Mouse (Mus musculus): Measurements from ENCODE around the gene Rab11fip4. TPM values are rescaled to one million over a fixed set of nuclear protein-coding genes. Genes with fewer than 3 reads are reported as not detected.

Gene Rab11fip4
- polyA plus RNA-seq, 1 experiment = 0.25 TPM

DNA sequence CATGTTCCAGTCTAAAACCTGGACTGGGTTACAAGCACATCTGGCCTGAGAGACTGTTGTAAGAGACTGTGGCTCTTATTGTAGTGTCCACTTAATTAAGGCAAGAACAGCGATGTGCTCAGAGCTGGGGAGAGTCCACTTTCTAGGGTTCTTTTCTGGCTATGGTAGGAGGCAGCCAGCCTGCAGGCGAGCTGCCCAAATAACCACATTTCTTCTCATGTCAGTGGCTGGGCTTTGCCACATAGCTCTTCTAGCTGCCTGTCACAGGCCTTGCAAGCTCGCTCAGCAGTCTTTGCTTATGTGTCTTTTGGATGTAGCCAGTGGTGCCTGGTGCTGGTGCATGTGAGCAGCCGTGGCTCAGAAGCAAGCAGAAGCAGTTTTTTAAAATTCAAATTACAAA, 129.7 kb downstream of the Rab11fip4 start:
- H3K4me1 ChIP-seq (ENCODE audit: control insufficient read depth, insufficient read depth, low read length) = peaks cover 12% of the 10 kb centered on the region
- TF ChIP-seq CTCF (IDR thresholded peaks at IDR 0.05; ENCODE audit: borderline replicate concordance, insufficient read depth, low read length) (no peak), POLR2A (IDR thresholded peaks at IDR 0.05; ENCODE audit: low read depth, low read length) (no peak)
- H3K4me3 ChIP-seq (ENCODE audit: insufficient read depth, low read length) = no peak overlapping the region
- H3K27ac ChIP-seq (ENCODE audit: insufficient read depth, low read length) = no peak overlapping the region

DNA sequence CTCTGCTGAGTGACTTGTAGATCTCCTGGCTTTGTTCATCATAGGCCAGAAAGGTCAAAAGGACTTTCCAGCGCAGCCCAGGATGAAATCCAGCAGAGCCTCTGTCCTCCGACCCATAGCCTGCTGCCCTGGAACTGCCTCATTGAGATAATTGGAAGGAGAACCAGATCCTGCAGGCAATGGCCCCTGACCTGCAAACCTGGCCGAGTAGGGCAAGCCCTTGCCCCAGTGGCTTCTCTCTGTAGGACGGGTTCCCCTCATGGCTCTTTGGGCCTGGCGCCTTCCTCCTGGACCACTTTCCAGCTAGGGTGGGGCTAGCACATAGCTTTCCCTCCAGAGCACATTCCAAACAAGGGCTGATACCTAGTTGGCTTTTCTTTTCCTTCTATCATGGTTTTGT, 131.8 kb downstream of the Rab11fip4 start:
- H3K4me3 ChIP-seq (ENCODE audit: insufficient read depth, low read length) = no peak overlapping the region
- H3K27ac ChIP-seq (ENCODE audit: insufficient read depth, low read length) = no peak overlapping the region
- H3K4me1 ChIP-seq (ENCODE audit: control insufficient read depth, insufficient read depth, low read length) = peaks cover 2% of the 10 kb centered on the region; the same call in 1 of the 2 replicates
- TF ChIP-seq POLR2A (IDR thresholded peaks at IDR 0.05; ENCODE audit: low read depth, low read length) (no peak), CTCF (IDR thresholded peaks at IDR 0.05; ENCODE audit: borderline replicate concordance, insufficient read depth, low read length) (no peak)

DNA sequence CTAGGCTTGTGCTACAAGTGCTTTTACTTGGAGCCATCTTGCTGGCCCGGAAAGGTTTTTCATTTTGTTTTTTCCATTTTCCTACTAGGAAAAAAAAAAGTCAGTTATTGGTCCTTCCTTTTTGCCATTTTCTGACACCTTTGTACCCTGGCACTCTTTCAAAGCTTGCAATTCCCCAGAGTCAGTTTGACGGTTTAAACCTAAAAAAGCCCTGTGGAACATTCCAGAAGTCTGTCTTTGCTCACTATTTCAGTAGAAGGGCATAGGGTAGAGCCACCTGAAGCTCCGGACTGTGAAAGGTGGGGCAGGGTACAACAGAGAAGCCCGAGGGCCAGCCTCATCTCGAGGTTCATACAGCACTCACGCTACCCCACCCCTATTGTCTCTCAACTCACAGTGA, 134.0 kb downstream of the Rab11fip4 start:
- Histone ChIP-seq H3K27ac (ENCODE audit: insufficient read depth, low read length) (no peak overlapping the region), H3K4me3 (ENCODE audit: insufficient read depth, low read length) (no peak overlapping the region)
- TF ChIP-seq POLR2A (IDR thresholded peaks at IDR 0.05; ENCODE audit: low read depth, low read length) (no peak), CTCF (IDR thresholded peaks at IDR 0.05; ENCODE audit: borderline replicate concordance, insufficient read depth, low read length) (no peak)

DNA sequence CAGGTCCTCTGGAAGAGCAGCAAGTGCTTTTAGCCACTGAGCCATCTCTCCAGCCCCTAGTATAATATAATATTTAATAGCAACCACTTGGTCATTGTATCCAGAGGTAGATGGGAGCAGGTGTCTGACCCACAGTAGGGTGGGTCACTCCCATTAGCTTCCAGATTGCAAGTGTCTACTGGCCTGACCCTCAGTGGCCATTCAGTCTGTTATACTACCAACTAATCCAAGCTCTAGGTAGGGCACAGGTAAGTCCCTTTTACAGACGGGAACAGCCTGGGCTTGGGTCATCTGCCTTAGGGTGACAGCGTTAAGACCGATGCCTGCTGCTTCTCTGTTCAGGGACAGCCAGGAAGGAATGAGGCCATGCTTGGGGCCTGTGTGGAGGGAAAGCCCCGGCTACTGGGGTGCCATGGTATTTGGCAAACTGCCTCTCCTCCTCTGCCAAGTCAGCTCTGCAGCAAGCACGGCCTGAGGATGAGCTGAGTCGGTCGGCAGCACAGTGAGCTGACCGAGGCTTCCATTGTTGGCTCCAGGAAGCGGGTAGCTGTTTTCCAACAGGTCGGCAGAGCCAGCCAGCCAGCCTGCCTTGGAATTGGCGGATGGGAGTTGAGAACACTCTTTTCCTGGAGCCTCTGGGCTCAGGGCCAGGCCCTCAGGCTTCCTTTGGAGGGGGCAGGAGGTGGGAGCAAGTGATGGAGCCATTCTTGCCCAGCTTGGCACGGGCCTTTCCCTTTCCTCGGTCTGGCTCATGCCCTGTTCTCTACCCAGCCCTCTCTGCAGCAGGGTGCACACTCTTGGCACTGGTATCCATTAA, 138.4 kb downstream of the Rab11fip4 start:
- no peak overlapping the region for H3K27ac ChIP-seq (ENCODE audit: insufficient read depth, low read length)
- H3K4me1 ChIP-seq (ENCODE audit: control insufficient read depth, insufficient read depth, low read length) = no peaks in the 10 kb centered on the region; the same call in 1 of the 2 replicates
- no peak overlapping the region for H3K4me3 ChIP-seq (ENCODE audit: insufficient read depth, low read length)
- no peak for TF ChIP-seq POLR2A (IDR thresholded peaks at IDR 0.05; ENCODE audit: low read depth, low read length)
- no peak for TF ChIP-seq CTCF (IDR thresholded peaks at IDR 0.05; ENCODE audit: borderline replicate concordance, insufficient read depth, low read length)

More for the DNA sequence above, 134.0 kb downstream of the Rab11fip4 start:
- H3K4me1 ChIP-seq (ENCODE audit: control insufficient read depth, insufficient read depth, low read length) = peaks cover under 1% of the 10 kb centered on the region; the same call in 1 of the 2 replicates

DNA sequence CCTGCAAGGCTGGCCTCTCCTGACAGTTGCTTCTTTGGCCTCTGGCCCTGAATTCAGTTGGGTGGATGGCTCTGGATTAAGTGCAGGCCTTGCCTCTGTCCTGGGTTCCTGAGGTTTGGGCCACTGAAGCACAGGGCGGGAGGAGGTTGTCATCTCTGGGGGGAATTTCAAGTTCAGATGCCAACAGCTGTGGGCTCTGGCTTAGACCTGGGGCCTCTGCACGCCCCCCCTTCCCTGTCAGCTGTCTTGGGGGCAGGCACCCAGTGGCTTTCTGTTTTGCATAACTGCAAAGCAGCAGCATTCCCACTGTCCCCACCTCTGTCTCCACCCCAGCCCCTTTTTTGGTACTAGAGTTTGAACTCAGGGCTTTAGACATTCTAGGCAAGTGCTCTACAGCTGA, 139.4 kb downstream of the Rab11fip4 start:
- TF ChIP-seq POLR2A (IDR thresholded peaks at IDR 0.05; ENCODE audit: low read depth, low read length) = no peak
- no peak for TF ChIP-seq CTCF (IDR thresholded peaks at IDR 0.05; ENCODE audit: borderline replicate concordance, insufficient read depth, low read length)
- Histone ChIP-seq H3K27ac (ENCODE audit: insufficient read depth, low read length) (no peak overlapping the region), H3K4me3 (ENCODE audit: insufficient read depth, low read length) (no peak overlapping the region), H3K4me1 (ENCODE audit: control insufficient read depth, insufficient read depth, low read length) (peaks cover under 1% of the 10 kb centered on the region; the same call in 1 of the 2 replicates)

DNA sequence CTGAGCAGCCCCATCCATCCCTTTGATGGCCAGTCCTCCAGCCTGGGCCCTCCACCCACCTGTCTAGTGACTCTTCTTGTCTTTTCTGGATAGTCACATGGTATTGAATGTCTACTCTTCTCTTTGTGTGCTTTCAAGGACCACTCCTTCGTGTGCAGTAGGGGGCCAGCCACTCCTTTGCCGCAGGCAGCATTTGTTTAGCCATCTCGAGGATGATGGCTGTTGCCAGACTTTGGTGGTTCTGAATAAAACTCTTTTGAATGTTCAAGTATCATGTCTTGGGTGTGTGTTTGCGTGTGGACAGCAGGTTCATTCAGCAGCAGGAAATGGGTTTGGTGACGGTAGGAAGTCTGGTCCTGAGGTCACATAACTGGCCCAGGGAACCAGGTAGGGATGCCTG, 140.5 kb downstream of the Rab11fip4 start:
- Histone ChIP-seq H3K27ac (ENCODE audit: insufficient read depth, low read length) (no peak overlapping the region), H3K4me1 (ENCODE audit: control insufficient read depth, insufficient read depth, low read length) (peaks cover 3% of the 10 kb centered on the region; the same call in 1 of the 2 replicates), H3K4me3 (ENCODE audit: insufficient read depth, low read length) (no peak overlapping the region)
- TF ChIP-seq POLR2A (IDR thresholded peaks at IDR 0.05; ENCODE audit: low read depth, low read length) (no peak), CTCF (IDR thresholded peaks at IDR 0.05; ENCODE audit: borderline replicate concordance, insufficient read depth, low read length) (no peak)

DNA sequence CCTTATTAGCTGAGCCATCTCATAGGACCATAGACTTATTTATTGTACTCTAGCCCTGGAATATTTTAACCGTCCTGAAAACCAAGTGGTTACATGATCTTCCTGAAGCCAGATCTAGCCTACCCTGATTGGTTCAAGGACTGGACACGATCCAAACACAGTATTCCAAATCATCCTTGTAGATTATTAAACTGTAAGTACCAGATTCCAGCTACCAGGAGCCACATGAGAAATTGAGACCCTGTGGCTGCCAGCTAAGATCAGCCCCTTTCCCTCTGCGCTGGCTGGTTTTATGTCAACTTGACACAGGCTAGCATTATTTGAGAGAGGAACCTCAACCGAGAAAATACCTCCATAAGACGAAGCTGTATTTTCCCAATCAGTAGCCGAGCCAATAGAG, 142.0 kb downstream of the Rab11fip4 start:
- no peak for TF ChIP-seq POLR2A (IDR thresholded peaks at IDR 0.05; ENCODE audit: low read depth, low read length)
- no peak for TF ChIP-seq CTCF (IDR thresholded peaks at IDR 0.05; ENCODE audit: borderline replicate concordance, insufficient read depth, low read length)
- peaks cover 15% of the 10 kb centered on the region; the same call in 1 of the 2 replicates for H3K4me1 ChIP-seq (ENCODE audit: control insufficient read depth, insufficient read depth, low read length)
- H3K27ac ChIP-seq (ENCODE audit: insufficient read depth, low read length) = no peak overlapping the region
- no peak overlapping the region for H3K4me3 ChIP-seq (ENCODE audit: insufficient read depth, low read length)

DNA sequence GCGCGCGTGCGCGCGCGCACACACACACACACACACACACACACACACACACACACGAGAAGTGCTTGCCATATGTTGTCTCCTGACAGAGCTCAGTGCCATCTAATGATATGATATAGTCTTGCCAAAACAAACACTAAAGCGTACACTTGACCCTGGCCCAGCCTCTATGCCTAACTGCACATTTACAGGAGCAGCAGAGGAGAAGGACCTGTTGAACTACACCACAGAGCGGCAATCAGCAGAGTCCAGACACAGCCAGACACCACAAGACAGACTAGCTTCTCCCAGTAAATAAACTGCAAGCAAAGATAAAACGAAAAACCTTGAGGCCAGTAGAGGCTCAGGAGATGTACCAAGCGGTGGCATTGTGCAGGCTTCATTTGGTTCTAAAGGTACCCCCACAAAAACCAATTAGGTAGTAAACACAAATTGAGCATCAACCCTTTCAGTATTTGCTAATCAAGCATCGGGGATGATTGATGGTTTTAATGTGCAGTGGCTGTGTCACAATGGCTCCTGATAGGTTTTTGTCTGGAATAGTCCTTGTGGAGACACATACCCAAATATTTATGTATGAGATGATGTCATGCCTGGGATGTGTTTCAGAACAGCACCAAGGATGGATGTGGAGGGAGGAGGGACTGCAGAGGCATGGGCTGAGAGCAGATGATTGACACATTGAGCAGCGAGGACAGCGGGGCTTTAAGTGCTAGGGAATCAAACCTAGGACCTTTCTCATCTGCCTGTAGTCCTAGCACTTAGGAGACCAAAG, 145.4 kb downstream of the Rab11fip4 start:
- Histone ChIP-seq H3K4me3 (ENCODE audit: insufficient read depth, low read length) (no peak overlapping the region), H3K27ac (ENCODE audit: insufficient read depth, low read length) (peak overlapping the region; percentile 94), H3K4me1 (ENCODE audit: control insufficient read depth, insufficient read depth, low read length) (peaks cover 27% of the 10 kb centered on the region)
- TF ChIP-seq POLR2A (IDR thresholded peaks at IDR 0.05; ENCODE audit: low read depth, low read length) (no peak), CTCF (IDR thresholded peaks at IDR 0.05; ENCODE audit: borderline replicate concordance, insufficient read depth, low read length) (no peak)

DNA sequence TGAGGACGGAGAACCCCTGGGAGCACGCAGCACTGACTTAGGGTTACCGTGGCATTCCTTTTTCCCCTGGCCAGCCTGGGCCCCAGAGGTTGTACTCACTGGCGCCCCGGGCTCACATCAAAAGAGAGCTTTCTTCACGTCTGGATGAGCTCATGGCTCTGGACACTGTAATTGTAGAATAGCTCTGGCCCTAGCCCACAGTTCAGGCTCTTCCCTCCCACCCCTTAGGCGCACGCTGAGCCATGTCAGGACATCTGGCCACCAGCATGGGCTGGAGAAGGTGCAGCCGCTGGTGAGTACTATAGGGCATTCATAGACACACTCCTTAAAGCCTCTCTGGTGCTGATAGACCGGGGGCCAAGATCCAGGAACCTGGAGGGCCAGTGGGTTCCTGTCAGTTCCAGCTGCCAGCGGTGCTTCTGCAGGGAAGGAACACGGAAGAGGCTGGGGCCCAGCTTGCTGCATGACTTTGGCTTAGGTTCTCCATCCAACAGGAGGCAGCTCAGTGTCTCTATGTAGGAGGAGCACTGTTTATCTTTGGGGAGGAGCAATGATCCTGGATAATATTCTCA, 146.2 kb downstream of the Rab11fip4 start:
- Histone ChIP-seq H3K4me3 (ENCODE audit: insufficient read depth, low read length) (no peak overlapping the region), H3K4me1 (ENCODE audit: control insufficient read depth, insufficient read depth, low read length) (peaks cover 27% of the 10 kb centered on the region), H3K27ac (ENCODE audit: insufficient read depth, low read length) (peak overlapping the region; percentile 94)
- TF ChIP-seq CTCF (IDR thresholded peaks at IDR 0.05; ENCODE audit: borderline replicate concordance, insufficient read depth, low read length) = no peak
- no peak for TF ChIP-seq POLR2A (IDR thresholded peaks at IDR 0.05; ENCODE audit: low read depth, low read length)

Measured in embryonic fibroblast, embryonic 13.5 days (primary cell).